8 mouse cellular contexts compared by ENCODE assay signal in the genomic region with DNA sequence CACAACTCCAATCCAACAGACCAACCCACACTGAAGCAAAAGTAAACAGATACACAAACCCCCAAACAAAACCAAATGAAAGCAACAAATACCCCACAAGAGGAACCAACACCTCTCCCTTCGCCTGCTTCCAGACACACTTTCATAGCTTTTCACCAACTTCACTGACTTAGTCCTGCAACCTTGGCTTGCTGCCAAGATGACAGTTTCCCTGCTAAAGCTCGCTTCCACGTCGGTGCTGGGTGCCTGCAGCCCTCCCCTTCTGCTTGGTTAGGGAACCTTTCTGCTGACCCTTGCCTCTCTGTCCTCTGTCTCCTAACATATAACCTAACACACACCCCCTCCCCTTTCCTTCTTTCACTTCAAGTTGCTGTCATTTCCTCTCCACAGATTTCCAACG. TPM values are rescaled to one million over a fixed set of nuclear protein-coding genes. Genes with fewer than 3 reads are reported as not detected.
DNase-seq lines count a peak whose midpoint lies in the region; ATAC-seq and TF ChIP-seq lines count a peak whose summit lies in the region.

No protein-coding gene starts in this region.

- H3K27me3 ChIP-seq in forebrain, postnatal 0 days (ENCODE audit: insufficient read depth, low read length), result no peaks in the 10 kb centered on the region
- no peaks in the 10 kb centered on the region for H3K27me3 ChIP-seq in stomach, embryonic 16.5 days (ENCODE audit: control insufficient read depth, insufficient read depth, low read length)

- no peak for TF ChIP-seq CTCF in bone marrow, adult 2 months (IDR thresholded peaks at IDR 0.05; ENCODE audit: control insufficient read depth, insufficient read depth, low read length)
- no peak for TF ChIP-seq CTCF in forebrain, postnatal 0 days (IDR thresholded peaks at IDR 0.05; ENCODE audit: low read depth)

- H3K4me1 ChIP-seq in bone marrow, adult 2 months (ENCODE audit: control insufficient read depth, insufficient read depth, low read length), result no peaks in the 10 kb centered on the region; the same call in 1 of the 2 replicates
- H3K4me1 ChIP-seq in forebrain, postnatal 0 days (ENCODE audit: insufficient read depth), result peaks cover 15% of the 10 kb centered on the region
- H3K4me1 ChIP-seq in stomach, embryonic 16.5 days (ENCODE audit: control insufficient read depth, insufficient read depth, low read length), result peaks cover 14% of the 10 kb centered on the region

- H3K4me3 ChIP-seq in bone marrow, adult 2 months (replicated peaks; ENCODE audit: control insufficient read depth, low read depth, low read length), result peak overlapping the region; percentile 80
- peak overlapping the region; percentile 91; the same call in 1 of the 2 replicates for H3K4me3 ChIP-seq in forebrain, postnatal 0 days (ENCODE audit: low read depth, low read length)
- H3K4me3 ChIP-seq in stomach, embryonic 16.5 days (replicated peaks; ENCODE audit: low read length), result peak overlapping the region; percentile 99

- TF ChIP-seq POLR2A in bone marrow, adult 2 months (IDR thresholded peaks at IDR 0.05; ENCODE audit: borderline replicate concordance, control insufficient read depth, low read depth, low read length), result no peak

- WGBS in bone marrow, adult 2 months, result 4% methylated on average over 5 of the region's 5 CpGs
- 20% methylated on average over 5 of the region's 5 CpGs for WGBS in forebrain, postnatal 0 days
- 9% methylated on average over 5 of the region's 5 CpGs for WGBS in stomach, embryonic 16.5 days

- H3K27ac ChIP-seq in bone marrow, adult 2 months (ENCODE audit: control insufficient read depth, insufficient read depth, low read depth, low read length, poor library complexity), result no peak overlapping the region
- no peak overlapping the region for H3K27ac ChIP-seq in forebrain, postnatal 0 days (ENCODE audit: low read depth, low read length)
- no peak overlapping the region for H3K27ac ChIP-seq in stomach, embryonic 16.5 days (ENCODE audit: low read length)

- H3K36me3 ChIP-seq in forebrain, postnatal 0 days (ENCODE audit: insufficient read depth), result no peaks in the 10 kb centered on the region
- no peaks in the 10 kb centered on the region for H3K36me3 ChIP-seq in stomach, embryonic 16.5 days (ENCODE audit: control insufficient read depth, insufficient read depth, low read length)

- no peak overlapping the region for H3K9ac ChIP-seq in forebrain, postnatal 0 days
- H3K9ac ChIP-seq in stomach, embryonic 16.5 days (ENCODE audit: low read length), result peak overlapping the region; percentile 95; the same call in 1 of the 2 replicates

- no peak for ATAC-seq in forebrain, postnatal 0 days
- no peak for ATAC-seq in stomach, embryonic 16.5 days (ENCODE audit: insufficient read depth, low FRiP score)

- no peaks in the 10 kb centered on the region for H3K9me3 ChIP-seq in forebrain, postnatal 0 days (ENCODE audit: low read length)
- H3K9me3 ChIP-seq in stomach, embryonic 16.5 days (replicated peaks; ENCODE audit: control insufficient read depth, low read length), result no peaks in the 10 kb centered on the region

- peak overlapping the region; percentile 86 for H3K4me2 ChIP-seq in forebrain, postnatal 0 days (ENCODE audit: low read depth)
- peak overlapping the region; percentile 72 for H3K4me2 ChIP-seq in stomach, embryonic 16.5 days (ENCODE audit: low read depth, low read length)

- peak; percentile 34 for DNase-seq in urinary bladder, postnatal 14 days (ENCODE audit: low spot score)
- no peak for DNase-seq in urinary bladder, postnatal 36 days (ENCODE audit: low spot score in 2 of 2)
- peak; percentile 1 for DNase-seq in forebrain, postnatal 0 days
- peak; percentile 19 for DNase-seq in kidney, adult 9 months
- peak; percentile 42 for DNase-seq in lung, postnatal 10 days
- no peak for DNase-seq in gastrocnemius, adult 18-20 months (ENCODE audit: low spot score)

RNA-seq across cellular contexts. Expression of a gene that starts 1.4 kb away (rescaled TPM):
- 14.9 and 34.7 TPM in 2 replicates for polyA plus RNA-seq in bone marrow, adult 2 months (2011; ENCODE audit: insufficient read depth, insufficient read length, low replicate concordance, missing spikeins)
- 16.5 and 23.5 TPM in 2 replicates for total RNA-seq in forebrain, postnatal 0 days (2014; rRNA removed)
- polyA plus RNA-seq in forebrain, postnatal 0 days (2015; fragmentation: Nextera tagmentation; extraction: Ambion mirVana), result 13.2 and 24.5 TPM in 2 replicates
- 13.6 and 14.4 TPM in 2 replicates for polyA plus RNA-seq in stomach, embryonic 16.5 days (2015; fragmentation: Nextera tagmentation; extraction: Ambion mirVana)
- total RNA-seq in gastrocnemius, adult 18-20 months (2021), result 10 to 100 TPM; 14.5 to 15.3 TPM

Comparison
In these comparisons a context has a peak if more than half of its experiments do, and no peak if none do; other contexts are left out.
1. DNase-seq: peak in urinary bladder, postnatal 14 days (single experiment), forebrain, postnatal 0 days (single experiment), kidney, adult 9 months (single experiment) and lung, postnatal 10 days (single experiment); none in urinary bladder, postnatal 36 days (0 of 2) and gastrocnemius, adult 18-20 months (single experiment).
2. Peak in every context shown above with its lines, with median percentiles within 50 percentile points of each other: H3K4me3 ChIP-seq.